Mouse (Mus musculus) stomach, embryonic 14.5 days (tissue): ENCODE data around the gene Fzd9. TPM values are rescaled to one million over a fixed set of nuclear protein-coding genes. Genes with fewer than 3 reads are reported as not detected.

ENCODE experiments used
- ATAC-seq: fragments of 200-750 bp; cut with Nextera tagmentation; 2 replicates; pipeline ENCODE4 v1.8.0; 2017; ENCODE audit warnings: low read depth, moderate TSS enrichment; ENCODE audit not compliant: insufficient number of reproducible peaks, insufficient read depth, low FRiP score
- H3K27ac ChIP-seq: fragments of 300-500 bp; sonication (generic); 2 replicates; pipeline ENCODE4 v1.5.1; 2014; ENCODE audit warnings: mild to moderate bottlenecking, low read length, moderate library complexity, mixed read lengths
- H3K27me3 ChIP-seq: fragments of 300-500 bp; sonication (generic); 2 replicates; pipeline ENCODE4 v1.6.1; 2014; ENCODE audit warnings: low read length, control low read depth, mixed read lengths; ENCODE audit not compliant: control insufficient read depth, insufficient read depth
- H3K36me3 ChIP-seq: fragments of 300-500 bp; sonication (generic); 2 replicates; pipeline ENCODE4 v1.6.1; 2014; ENCODE audit warnings: mild to moderate bottlenecking, control low read depth, low read length, moderate library complexity, mixed read lengths; ENCODE audit not compliant: control insufficient read depth, insufficient read depth
- H3K4me1 ChIP-seq: fragments of 300-500 bp; sonication (generic); 2 replicates; pipeline ENCODE4 v1.6.1; 2014; ENCODE audit warnings: low read length, control low read depth, mixed read lengths; ENCODE audit not compliant: control insufficient read depth, insufficient read depth
- H3K4me2 ChIP-seq: fragments of 300-500 bp; sonication (generic); replicated peaks from 2 replicates; pipeline ENCODE4 v1.6.1; 2014; ENCODE audit warnings: low read depth, low read length, control low read depth
- H3K4me3 ChIP-seq: fragments of 300-500 bp; sonication (generic); 2 replicates; pipeline ENCODE4 v1.5.1; 2014; ENCODE audit warnings: low read depth, low read length, control low read depth
- H3K9ac ChIP-seq: fragments of 300-500 bp; sonication (generic); replicated peaks from 2 replicates; pipeline ENCODE4 v1.6.1; 2014; ENCODE audit warnings: low read depth, mild to moderate bottlenecking, control low read depth, low read length, moderate library complexity, mixed read lengths
- H3K9me3 ChIP-seq: fragments of 300-500 bp; sonication (generic); 2 replicates; pipeline ENCODE4 v1.6.1; 2016; ENCODE audit warnings: low read depth, low read length, control low read depth; ENCODE audit not compliant: control insufficient read depth
- WGBS: fragments of 180-500 bp; shearing (Covaris S2); extraction: QIAGEN DNeasy Blood & Tissue Kit; methylation state at CpG from one replicate; pipeline ENCODE4 v1.1.7; 2014; 5-methylcytosine and 5-hydroxymethylcytosine counted together
- microRNA-seq: library from miRNA; unstranded; fragments of <30 nt; microRNA quantifications from one replicate; pipeline ENCODE4, GENCODE M21; 2016
- polyA plus RNA-seq: library from polyadenylated mRNA; unstranded; fragments of >200 nt; fragmentation: Nextera tagmentation; extraction: Ambion mirVana; gene quantifications from 2 replicates; pipeline ENCODE4 v1.2.1, GENCODE M21; 2014

Gene Fzd9
- polyA plus RNA-seq, 1 experiment from 2014 or later, result 0.17 TPM

- ATAC-seq, result no peak
- WGBS, result 90% methylated on average over 7 of the region's 7 CpGs
- no peak overlapping the region for H3K4me3 ChIP-seq
- H3K9ac ChIP-seq, result no peak overlapping the region
- peaks cover 73% of the 10 kb centered on the region for H3K36me3 ChIP-seq
- H3K27ac ChIP-seq, result no peak overlapping the region
- H3K4me2 ChIP-seq, result no peak overlapping the region
- H3K9me3 ChIP-seq, result no peaks in the 10 kb centered on the region
- H3K4me1 ChIP-seq, result no peaks in the 10 kb centered on the region
- H3K27me3 ChIP-seq, result no peaks in the 10 kb centered on the region
These were observed 29.0 kb downstream of the Fzd9 start for GRCm38 (mm10) chr5:135222066-135222465.

DNA sequence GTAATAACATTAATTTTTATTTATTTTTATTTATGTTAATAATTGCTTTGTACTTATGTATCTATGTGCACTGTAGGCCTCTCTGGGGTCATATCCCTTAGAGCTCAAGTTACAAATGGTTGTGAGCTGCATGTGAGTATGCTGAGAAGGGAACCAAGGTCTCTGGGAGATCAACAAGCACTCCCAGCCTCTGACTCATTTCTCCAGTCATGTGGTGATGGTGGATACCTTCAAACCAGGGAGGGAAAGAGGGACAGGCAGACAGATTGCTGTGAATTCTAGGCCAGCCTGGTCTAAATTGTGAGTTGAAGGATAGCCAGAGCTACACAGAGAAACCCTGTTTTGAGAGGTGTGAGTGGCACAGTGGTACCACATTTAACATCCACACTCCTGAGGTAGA is 30.1 kb downstream of the Fzd9 start:
- Histone ChIP-seq H3K27me3 (no peaks in the 10 kb centered on the region), H3K4me1 (no peaks in the 10 kb centered on the region), H3K27ac (no peak overlapping the region), H3K9ac (no peak overlapping the region), H3K36me3 (peaks cover 75% of the 10 kb centered on the region), H3K4me2 (no peak overlapping the region), H3K4me3 (no peak overlapping the region), H3K9me3 (no peaks in the 10 kb centered on the region)
- no peak for ATAC-seq

DNA sequence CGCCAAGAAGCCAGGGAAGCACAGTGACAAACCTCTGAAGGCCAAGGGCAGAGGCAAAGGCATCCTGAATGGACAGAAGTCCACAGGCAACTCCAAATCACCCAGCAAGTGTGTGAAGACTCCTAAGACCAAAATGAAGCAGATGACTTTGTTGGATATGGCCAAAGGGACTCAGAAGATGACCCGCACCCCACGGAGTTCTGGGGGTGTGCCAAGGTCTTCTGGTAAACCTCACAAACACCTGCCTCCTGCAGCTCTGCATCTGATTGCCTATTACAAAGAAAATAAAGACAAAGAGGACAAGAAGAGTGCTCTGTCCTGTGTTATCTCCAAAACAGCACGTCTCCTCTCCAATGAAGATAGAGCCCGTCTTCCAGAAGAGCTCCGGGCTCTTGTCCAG is 34.2 kb downstream of the Fzd9 start:
- 88% methylated on average over 6 of the region's 6 CpGs for WGBS
- Histone ChIP-seq H3K4me3 (no peak overlapping the region), H3K9ac (no peak overlapping the region), H3K4me1 (no peaks in the 10 kb centered on the region), H3K27ac (no peak overlapping the region), H3K9me3 (no peaks in the 10 kb centered on the region), H3K4me2 (no peak overlapping the region), H3K36me3 (peaks cover 82% of the 10 kb centered on the region), H3K27me3 (no peaks in the 10 kb centered on the region)
- no peak for ATAC-seq

- H3K27ac ChIP-seq, result no peak overlapping the region
- no peak overlapping the region for H3K9ac ChIP-seq
- no peak overlapping the region for H3K4me2 ChIP-seq
- H3K27me3 ChIP-seq, result no peaks in the 10 kb centered on the region
- H3K9me3 ChIP-seq, result no peaks in the 10 kb centered on the region
- 100% methylated on average over 1 of the region's 1 CpGs for WGBS
- ATAC-seq, result no peak
- no peaks in the 10 kb centered on the region for H3K4me1 ChIP-seq
- no peak overlapping the region for H3K4me3 ChIP-seq
- peaks cover 86% of the 10 kb centered on the region for H3K36me3 ChIP-seq
These were observed 42.8 kb downstream of the Fzd9 start for GRCm38 (mm10) chr5:135208197-135208596.

DNA sequence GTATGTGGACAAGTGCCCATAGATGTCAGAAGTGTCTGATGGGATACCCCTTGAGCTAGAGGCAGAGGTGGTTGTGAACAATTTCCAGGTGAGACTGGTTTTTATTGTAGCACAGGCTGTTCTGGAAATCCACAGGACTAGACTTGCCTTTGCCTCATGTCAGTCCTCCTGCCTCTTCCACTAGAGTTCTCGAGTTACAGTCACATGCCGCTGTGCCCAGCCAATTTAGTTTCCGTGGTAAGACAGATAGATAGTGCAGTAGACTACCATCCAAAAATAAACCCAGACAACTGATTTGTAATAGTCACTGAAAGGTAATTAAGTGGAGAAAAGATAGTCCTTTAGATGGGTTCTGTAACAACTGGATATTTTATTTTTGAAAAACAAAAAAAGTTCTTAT is 48.3 kb downstream of the Fzd9 start:
- H3K4me2 ChIP-seq, result no peak overlapping the region
- no peak overlapping the region for H3K27ac ChIP-seq
- H3K36me3 ChIP-seq, result peaks cover 71% of the 10 kb centered on the region

More for the DNA sequence above, 48.3 kb downstream of the Fzd9 start:
- WGBS, result 81% methylated on average over 3 of the region's 3 CpGs
- Histone ChIP-seq H3K9me3 (no peaks in the 10 kb centered on the region), H3K4me1 (no peaks in the 10 kb centered on the region), H3K4me3 (no peak overlapping the region), H3K9ac (no peak overlapping the region), H3K27me3 (no peaks in the 10 kb centered on the region)
- no peak for ATAC-seq

Small RNA genes lying within 50 kb of the gene (microRNA-seq; reads per million reads assigned to microRNA genes)
- not detected for gene Gm25315

Other genes with a start within 250 kb of the Fzd9 start
- 73.3 and 80.6 TPM in 2 replicates for gene Abhd11, start 242.1 kb downstream of the Fzd9 start, polyA plus RNA-seq
- gene Stx1a, start 227.7 kb downstream of the Fzd9 start, polyA plus RNA-seq, result 17.4 and 17.7 TPM in 2 replicates
- 34.8 and 34.9 TPM in 2 replicates for gene Dnajc30, start 187.0 kb downstream of the Fzd9 start, polyA plus RNA-seq
- 95.2 and 99.0 TPM in 2 replicates for gene Bud23, start 186.3 kb downstream of the Fzd9 start, polyA plus RNA-seq
- 7.2 and 7.7 TPM in 2 replicates for gene Vps37d, start 173.0 kb downstream of the Fzd9 start, polyA plus RNA-seq
- gene Mlxipl, start 161.3 kb downstream of the Fzd9 start, polyA plus RNA-seq, result 2.7 and 3.6 TPM in 2 replicates
- gene Tbl2, start 101.6 kb downstream of the Fzd9 start, polyA plus RNA-seq, result 24.8 and 28.5 TPM in 2 replicates
- 45.1 and 48.9 TPM in 2 replicates for gene Bcl7b, start 82.9 kb downstream of the Fzd9 start, polyA plus RNA-seq
- gene Baz1b, start 64.0 kb downstream of the Fzd9 start, polyA plus RNA-seq, result 60.3 and 60.7 TPM in 2 replicates
- 0.27 TPM in 1 of 2 replicates, not detected in the other for gene Fkbp6, start 98.8 kb upstream of the Fzd9 start, polyA plus RNA-seq
- gene Trim50, start 102.1 kb upstream of the Fzd9 start, polyA plus RNA-seq, result not detected in 2 replicates
- 26.1 and 27.8 TPM in 2 replicates for gene Nsun5, start 118.7 kb upstream of the Fzd9 start, polyA plus RNA-seq
- gene Pom121, start 143.3 kb upstream of the Fzd9 start, polyA plus RNA-seq, result 15.6 and 16.3 TPM in 2 replicates